Mouse (Mus musculus) kidney, postnatal 10 days (tissue): ENCODE measurements at regions not wholly inside any gene's neighbourhood (a gene's known extent, or its start where the extent isn't known, plus 50 kb on each side); places are given as distances from the start of the nearest gene placed in this dataset.

Source experiments
- DNase-seq: peaks from one replicate; pipeline ENCODE4 v3.0.0; 2021; ENCODE audit warnings: mixed read lengths

DNA sequence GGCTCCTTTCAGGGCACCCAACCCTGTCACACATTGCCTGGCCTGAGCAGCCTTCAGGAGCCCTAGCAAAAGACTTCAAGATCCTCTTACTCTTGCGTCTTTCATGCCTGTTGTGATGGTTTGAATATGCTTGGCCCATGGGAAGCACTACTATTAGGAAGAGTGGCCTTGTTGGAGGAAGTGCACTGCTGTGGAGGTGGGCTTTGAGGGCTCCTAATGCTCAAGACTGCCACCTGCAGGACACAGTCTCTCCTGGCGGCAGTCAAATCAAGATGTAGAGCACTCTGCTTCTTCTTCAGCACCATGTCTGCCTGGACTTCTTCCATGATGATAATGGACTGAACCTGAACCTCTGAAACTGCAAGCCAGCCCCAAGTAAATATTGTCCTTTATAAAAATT is 73.0 kb downstream of the Tsen15 start:
- DNase-seq: peak; percentile 28

GRCm38 (mm10) chr1:152305461-152305860 is 81.0 kb downstream of the Tsen15 start:
- no peak for DNase-seq

GRCm38 (mm10) chr1:152304487-152305130 is 81.9 kb downstream of the Tsen15 start:
- DNase-seq: no peak

DNA sequence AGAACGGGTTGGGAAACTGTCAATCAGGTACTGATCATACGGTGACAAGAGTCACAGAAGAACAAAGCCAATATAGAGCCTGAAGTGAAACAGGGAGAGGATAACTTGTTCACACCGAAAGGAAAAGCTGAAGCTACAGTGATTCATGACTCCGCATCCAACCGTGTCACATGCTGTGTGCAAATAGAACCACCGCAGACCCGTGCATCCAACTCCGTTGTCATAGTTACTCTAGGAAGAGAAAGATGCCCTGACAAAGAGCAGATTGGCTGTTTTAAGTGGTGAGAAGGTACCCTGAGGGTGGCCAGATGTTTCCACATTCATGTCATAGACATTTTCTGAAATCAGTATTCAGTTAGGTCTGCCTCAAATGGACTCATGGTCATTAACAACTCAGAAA is 85.1 kb downstream of the Tsen15 start:
- DNase-seq: no peak

- no peak for DNase-seq
Measured at GRCm38 (mm10) chr1:152292196-152292736, 94.2 kb downstream of the Tsen15 start.

- peak; percentile 90 for DNase-seq
Measured at GRCm38 (mm10) chr1:152290768-152291167, 95.7 kb downstream of the Tsen15 start.

- no peak for DNase-seq
Measured at GRCm38 (mm10) chr1:152287566-152288490, 98.7 kb downstream of the Tsen15 start.

GRCm38 (mm10) chr1:152286677-152287076 is 99.8 kb downstream of the Tsen15 start:
- no peak for DNase-seq

DNA sequence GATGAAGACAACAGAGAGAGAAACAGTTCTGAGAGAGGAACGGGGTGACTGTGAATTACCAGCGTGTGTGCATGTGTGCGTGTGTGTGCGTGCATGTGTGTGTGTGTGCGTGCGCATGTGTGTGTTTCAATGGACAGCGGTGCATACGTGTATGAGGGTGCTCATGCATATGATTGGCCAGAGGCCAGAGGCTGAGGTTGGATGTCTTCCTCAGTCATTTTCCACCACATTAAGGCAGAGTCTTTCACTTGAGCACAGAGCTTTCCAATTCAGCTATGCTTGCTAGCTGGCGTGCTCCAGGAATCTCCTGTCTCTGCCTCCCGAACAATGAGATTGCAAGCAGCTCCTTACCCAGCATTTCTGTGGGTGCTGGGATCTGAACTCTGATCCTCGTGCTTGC is 104.4 kb downstream of the Tsen15 start:
- no peak for DNase-seq

DNA sequence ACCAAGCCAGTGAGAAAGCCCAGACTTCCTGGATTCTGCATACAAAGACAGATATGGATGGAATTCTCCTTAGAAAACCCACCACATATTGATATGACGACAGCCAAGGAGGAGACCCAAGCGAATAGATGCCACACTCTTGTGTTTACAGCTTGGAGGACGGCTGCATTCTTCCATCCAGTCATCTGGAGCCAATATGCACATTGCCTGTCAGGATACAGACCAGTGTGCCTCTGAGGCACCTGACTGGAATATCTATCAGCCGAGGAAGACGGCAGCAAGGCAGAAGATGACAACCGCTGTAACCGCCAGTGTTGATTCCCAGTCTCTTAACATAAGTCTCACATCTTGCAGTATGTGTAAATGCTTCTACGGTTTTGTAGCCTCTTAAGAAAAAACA is 105.3 kb downstream of the Tsen15 start:
- DNase-seq: no peak

- DNase-seq: no peak
Measured at GRCm38 (mm10) chr1:152280014-152280413, 106.5 kb downstream of the Tsen15 start.

DNA sequence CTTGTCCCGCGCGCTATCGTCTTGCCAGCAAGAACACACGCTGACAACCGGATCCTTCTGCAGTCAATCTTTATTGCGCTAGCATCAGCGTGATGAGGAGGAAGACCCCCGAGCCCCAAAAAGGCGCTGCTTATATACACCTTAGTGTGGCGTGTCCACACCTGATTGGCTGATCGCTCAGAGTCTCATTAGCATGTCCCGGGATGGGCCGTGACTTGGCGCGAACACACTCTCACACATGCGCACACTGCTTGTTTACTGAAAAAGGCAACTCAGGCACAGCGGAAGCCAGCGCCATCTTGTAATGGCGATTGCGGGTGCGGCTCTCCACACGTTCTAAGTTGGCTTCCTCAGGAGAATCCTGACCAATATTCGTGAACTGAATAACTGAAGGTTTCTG is 111.5 kb downstream of the Tsen15 start:
- no peak for DNase-seq

GRCm38 (mm10) chr1:152273430-152273829 is 113.1 kb downstream of the Tsen15 start:
- DNase-seq: no peak

DNA sequence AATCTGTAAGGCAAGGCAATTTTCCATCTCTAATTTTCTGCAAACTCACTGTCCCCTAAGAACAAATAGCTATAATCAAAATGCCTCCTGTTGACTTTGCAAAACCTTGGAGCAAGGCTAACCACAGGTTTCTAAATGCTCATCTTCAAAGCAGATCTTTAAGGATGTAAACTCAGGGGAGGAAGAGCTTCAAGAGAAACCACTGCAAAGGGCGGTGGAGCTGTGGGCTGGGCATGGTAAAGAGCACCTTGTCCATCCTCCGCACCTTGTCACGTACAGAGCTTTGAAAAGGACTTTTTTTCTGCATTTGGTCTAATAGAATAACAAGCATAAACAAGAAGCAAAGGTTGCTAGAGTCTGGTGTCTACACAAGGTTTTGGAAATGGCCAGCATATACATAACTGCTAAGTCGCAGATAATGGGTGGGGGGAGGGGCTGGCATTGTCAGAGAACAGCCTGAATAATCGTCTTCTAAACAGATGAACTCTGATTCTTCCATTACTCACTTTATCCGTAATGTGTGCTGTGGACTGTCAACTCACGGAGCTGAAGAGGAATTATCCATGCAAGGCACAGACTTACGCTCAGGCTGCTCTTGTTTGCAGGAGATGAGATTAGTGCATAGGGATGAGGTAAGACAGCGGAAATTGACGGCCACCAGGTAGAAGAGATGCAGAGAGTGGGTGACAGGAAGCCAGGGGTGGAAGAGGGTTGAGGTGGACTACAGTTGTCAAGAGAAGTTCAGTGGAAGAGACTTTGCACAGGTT is 116.4 kb downstream of the Tsen15 start:
- DNase-seq: no peak

DNA sequence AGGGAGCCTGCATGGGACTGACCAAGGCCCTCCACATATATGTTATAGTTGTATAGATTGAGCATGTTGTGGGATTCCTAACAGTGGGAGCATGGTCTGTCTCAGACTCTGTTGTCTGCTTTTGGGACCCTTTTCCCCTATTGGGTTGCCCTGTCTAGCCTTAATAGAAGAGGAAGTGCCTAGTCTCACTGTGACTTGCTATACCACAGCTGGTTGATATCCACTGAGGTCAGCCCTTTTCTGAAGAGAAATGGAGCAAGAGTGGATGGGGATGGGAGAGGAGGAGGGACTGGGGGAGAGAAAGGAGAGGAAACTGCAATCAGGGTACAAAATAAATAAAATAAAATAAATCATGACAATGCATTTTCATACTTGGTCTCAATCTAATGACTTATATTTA is 120.1 kb downstream of the Tsen15 start:
- DNase-seq: no peak

- no peak for DNase-seq
Measured at GRCm38 (mm10) chr1:152264981-152265380, 121.5 kb downstream of the Tsen15 start.

GRCm38 (mm10) chr1:152261472-152261871 is 125.0 kb downstream of the Tsen15 start:
- DNase-seq: peak; percentile 35

DNA sequence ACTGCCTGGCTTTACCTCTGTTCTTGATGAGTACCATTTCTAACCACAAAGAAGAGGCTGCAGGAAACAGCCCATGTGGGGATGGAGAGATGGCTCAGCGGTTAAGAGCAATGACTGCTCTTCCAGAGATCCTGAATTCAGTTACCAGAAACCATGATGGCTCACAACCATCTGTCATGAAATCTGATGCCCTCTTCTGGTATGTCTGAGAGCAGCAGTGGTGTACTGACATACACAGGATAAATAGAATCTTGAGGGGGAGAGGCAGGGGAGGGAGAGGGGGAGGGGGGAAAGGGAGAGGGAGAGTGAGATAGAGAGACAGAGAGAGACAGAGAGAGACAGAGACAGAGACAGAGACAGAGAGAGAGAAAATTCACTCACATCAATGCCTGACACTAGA is 125.5 kb downstream of the Tsen15 start:
- DNase-seq: no peak

- no peak for DNase-seq
Measured at GRCm38 (mm10) chr1:152258258-152258657, 128.2 kb downstream of the Tsen15 start.

- no peak for DNase-seq
Measured at GRCm38 (mm10) chr1:152253906-152254305, 132.6 kb downstream of the Tsen15 start.

- no peak for DNase-seq
Measured at GRCm38 (mm10) chr1:152253486-152253885, 133.0 kb downstream of the Tsen15 start.

- DNase-seq: no peak
Measured at GRCm38 (mm10) chr1:152252658-152253267, 133.7 kb downstream of the Tsen15 start.

DNA sequence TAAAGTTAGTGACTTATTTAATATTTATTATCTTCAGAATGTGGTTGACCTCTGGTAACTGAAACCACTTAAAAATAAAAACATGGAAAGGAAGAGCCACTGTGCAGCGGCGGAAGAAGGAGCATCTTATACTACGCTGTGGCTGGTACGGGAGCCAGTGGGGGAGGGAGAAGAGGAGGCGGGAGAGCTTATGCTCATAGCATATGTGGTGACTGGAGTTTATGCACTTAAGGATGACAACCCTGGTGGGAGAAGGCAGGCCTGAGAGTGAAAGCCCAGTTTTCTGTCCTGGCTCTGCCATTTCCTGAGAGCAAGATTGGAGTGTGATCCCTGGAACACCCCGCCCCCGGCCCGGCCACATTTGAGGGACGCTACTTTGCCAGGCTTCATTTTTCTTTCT is 145.5 kb downstream of the Tsen15 start:
- no peak for DNase-seq
